Mouse (Mus musculus): Measurements from ENCODE around the gene D430042O09Rik.

Gene D430042O09Rik

DNA sequence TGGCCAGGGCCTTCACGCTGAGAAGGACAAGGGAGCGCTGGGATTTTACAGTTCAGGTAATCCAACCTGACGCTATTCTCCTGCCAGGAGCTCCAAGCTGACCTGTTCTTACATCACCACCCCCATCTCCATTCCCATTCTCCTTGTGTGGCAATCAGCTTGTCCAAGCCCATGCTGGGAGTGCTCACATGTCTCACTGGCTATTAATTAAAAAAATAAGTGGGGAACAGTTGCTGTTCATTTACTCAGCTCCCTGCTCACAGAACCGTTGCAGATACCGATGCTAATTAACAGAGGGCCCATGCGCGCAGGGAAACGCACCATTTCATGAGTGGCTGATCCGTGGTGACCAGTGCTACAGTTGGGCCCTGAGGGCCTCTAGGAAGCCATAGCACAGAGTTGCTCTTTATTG, 110.6 kb downstream of the D430042O09Rik start:
- DNase-seq: no peak

DNA sequence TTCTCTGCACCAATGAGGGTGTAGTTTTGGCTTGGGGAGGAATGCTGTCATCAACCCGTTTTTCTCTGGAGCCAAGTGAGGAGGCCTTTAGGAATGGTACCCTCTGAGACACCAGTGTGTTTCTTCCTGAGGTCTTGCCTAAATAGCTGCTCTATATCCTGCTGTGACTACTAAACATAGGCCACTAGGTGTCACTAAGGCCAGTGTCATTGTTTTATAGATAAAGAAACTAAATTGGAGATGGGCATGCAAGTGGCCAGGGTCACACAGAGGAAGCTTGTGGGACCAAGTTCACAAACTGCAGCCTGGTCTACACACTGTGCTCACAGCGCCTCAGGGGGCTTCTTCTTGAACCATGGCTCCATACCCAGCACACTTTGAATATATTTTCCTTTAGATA, 112.5 kb downstream of the D430042O09Rik start:
- no peak for DNase-seq

- no peak for DNase-seq
These were observed 118.7 kb downstream of the D430042O09Rik start for GRCm38 (mm10) chr7:125826425-125826824.

GRCm38 (mm10) chr7:125826887-125827286, 119.2 kb downstream of the D430042O09Rik start:
- DNase-seq: no peak

GRCm38 (mm10) chr7:125827420-125827819, 119.7 kb downstream of the D430042O09Rik start:
- DNase-seq: no peak

- no peak for DNase-seq
These were observed 120.9 kb downstream of the D430042O09Rik start for GRCm38 (mm10) chr7:125828561-125828960.

DNA sequence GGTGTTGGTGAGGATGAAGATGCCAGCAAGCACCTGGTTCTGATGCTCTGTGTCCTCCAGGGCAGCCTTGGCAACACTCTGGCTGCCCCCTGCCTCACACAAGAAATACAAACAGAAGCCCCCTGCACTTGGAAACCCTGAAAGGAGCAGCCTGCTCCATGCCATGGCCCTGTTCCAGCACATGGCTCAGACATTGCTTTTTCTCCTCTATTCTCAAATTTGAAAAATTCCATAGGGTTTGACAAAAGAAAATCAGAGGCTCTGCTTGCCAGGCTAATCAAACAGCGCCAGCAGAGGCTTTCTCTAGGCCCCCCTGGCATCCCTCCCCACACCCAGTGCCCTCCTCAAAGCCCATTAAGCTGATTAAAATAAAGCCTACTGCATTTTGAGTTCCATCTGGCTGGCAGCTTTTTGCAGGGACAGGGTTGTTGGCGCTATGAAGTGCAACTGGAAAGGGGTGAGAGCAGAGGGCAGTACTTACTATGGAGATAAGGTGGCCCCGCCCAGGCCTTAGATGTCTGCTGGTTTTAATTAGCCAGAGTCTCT, 121.5 kb downstream of the D430042O09Rik start:
- DNase-seq: peak; percentile 13

DNA sequence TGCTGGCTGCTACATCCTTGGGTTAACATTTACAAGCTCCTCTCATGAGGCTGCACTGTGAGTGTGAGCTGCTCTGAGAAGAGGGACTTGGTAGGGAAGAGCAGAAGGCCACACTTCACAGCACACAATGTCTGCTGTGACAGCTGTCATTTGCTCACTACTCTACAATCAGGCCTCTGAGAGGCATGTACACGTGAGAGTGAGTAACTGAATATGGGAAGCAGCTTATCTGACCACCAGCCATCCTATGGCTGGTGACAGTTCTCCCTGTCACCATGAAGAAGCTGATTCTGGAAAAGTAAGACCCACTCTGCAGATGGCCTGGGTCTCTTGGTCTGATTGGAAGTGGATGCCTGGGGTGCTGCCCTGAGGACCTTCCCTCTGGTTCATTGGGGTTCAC, 125.1 kb downstream of the D430042O09Rik start:
- DNase-seq: no peak

DNA sequence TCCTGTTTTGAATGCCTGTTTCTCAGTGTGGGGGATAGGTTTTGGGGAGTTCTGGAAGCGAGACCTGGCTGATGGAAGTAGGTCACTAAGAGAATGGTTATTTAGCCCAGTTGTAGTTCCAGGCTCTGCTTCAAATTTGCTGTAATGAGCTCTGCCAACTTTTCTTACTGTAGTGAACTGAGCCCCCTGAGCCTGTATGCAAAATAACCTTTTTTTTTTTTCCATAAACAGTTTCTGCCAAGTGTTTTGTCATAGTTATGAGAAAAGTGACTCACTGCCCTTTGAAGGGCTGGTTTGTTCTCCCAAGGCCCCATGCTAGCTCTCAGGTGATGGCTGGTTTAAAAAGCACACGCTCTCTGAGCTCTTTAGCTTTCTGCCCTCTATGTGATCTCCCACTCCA, 125.8 kb downstream of the D430042O09Rik start:
- no peak for DNase-seq

DNA sequence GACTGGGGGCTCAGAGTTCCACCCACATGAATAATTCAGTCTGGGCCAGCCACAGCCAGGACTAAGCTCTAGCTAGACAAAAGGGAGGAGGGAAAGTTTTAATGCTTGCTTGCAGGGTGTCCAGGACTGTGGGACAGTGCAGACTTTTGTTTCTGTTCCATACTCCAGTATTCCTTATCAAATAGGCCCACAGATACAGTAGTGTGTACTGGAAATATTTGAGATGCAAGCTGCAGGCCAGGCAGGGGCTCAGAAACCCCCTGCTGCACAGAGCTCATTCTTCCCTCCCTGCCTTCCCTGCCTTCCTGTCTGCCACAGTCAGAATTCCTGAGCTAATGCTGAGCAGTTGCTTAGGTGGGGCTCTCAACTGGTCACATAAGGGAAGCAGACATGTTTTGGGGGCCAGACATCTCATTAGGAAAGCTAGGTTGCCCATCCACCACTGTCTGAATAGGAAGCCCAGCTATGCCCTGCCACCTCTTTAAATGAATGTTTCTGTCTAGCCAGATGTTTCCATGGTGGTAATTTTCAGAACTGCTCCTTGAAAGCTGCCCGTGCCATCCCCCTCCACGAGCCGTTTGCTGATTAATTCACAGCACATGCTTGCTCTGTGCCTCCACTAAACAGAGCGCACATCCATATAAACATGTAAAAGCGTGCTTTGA, 130.5 kb downstream of the D430042O09Rik start:
- DNase-seq: no peak

- DNase-seq: no peak
These were observed 137.9 kb downstream of the D430042O09Rik start for GRCm38 (mm10) chr7:125845611-125846010.

DNA sequence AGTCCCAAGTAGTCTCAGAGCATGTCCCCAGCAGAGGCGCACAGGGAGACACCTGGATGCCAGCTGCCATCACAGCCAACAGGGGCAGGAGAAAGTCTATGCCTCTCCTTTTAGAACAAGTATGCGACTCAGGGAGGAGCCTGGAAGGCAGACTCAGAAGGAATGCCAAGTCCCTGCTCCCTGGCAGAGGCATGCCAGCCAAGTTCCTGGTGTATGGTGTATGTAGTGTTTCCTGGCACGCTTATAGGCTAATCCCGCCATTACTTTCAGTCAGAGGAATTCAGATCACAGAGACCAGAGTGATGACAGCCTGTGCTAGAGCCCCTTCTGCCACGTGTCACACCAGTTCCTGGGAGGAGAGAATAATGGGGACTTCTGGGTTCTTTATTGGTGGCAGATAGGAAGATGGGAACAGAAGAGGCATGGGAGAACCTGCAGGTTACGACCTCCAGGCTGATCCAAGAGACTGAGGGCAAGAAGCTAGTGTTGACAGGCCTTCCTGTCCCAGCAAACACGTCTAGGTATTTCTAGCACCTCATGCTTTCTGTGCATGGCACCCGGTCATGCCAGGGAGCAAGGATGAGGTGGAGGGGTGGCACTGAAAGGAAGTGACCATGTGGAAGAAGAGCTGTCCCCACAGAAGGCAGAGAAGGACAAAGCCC, 139.3 kb downstream of the D430042O09Rik start:
- DNase-seq: no peak

GRCm38 (mm10) chr7:125847528-125847866, 139.8 kb downstream of the D430042O09Rik start:
- no peak for DNase-seq

DNA sequence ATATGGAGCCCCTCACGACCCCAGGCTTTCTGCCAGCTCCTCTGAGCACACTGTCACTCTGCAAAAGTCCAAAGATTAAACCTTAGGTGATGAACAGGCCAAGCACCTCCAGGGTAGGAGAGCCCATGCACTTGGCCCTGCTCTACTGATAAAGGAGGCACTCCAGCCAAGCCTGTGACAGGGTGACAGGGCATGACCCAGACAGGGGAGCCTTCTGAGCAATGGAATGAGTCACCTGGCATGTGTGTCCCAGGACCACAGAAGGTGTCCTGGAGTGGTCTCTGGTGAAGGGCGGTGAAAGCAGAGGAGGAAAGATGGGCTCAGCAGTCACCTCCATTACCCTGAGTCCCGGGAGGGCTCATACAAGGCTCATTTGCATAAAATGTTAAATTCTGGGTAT, 151.9 kb downstream of the D430042O09Rik start:
- DNase-seq: no peak

DNA sequence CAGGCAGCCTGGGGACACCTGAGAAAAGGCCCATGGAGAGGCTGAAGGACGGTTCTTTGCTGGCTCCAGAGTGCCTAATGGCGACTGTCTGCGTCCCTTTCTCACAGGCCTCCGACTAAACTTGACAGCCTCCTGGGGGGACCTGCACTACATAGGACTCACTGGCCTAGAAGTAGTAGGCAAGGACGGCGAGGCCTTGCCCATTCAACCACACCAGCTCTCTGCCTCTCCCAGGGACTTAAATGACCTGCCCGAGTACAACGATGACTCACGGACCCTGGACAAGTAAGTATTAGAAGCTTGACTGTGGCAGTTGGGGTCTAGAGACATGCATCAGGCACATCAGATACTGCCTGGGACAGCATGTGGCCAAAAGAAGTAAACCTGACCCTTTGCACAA, 152.7 kb downstream of the D430042O09Rik start:
- DNase-seq: no peak

DNA sequence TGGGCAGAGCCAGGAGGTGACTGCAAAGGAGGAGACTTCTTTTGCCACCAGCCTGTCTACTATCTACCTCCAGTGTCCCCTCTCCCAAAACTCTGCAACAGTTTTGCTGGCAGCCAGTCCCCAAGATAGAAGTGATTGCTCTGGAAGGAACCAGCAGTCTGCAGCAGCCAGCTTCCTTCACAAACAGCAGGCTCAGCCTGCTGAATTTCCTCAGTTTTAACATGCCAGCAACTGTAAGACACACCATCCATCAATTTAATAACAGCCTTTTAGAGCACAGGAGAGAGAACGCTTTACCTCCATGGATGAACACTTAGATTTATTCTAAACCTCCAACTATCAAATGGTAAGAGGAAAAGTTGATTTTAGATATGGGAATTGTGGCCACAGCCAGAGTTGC, 156.3 kb downstream of the D430042O09Rik start:
- no peak for DNase-seq

DNA sequence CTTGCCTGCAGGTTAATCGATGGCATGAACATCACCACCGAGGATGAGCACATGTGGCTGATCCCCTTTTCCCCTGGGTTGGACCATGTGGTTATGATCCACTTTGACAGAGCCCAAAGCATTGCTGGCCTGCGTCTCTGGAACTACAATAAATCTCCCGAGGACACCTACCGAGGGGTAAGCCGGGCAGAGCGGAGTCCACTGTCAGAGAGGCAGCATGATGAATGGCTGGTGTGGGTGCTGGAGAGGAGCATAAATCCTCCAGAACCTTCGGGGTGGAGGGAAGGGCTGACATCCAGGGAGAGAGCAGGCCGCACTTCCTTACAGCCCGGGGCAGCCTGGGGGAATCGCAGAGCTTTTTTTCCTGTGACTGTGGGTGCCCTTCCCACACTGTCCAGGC, 157.5 kb downstream of the D430042O09Rik start:
- no peak for DNase-seq

GRCm38 (mm10) chr7:125868570-125868969, 160.9 kb downstream of the D430042O09Rik start:
- DNase-seq: no peak

DNA sequence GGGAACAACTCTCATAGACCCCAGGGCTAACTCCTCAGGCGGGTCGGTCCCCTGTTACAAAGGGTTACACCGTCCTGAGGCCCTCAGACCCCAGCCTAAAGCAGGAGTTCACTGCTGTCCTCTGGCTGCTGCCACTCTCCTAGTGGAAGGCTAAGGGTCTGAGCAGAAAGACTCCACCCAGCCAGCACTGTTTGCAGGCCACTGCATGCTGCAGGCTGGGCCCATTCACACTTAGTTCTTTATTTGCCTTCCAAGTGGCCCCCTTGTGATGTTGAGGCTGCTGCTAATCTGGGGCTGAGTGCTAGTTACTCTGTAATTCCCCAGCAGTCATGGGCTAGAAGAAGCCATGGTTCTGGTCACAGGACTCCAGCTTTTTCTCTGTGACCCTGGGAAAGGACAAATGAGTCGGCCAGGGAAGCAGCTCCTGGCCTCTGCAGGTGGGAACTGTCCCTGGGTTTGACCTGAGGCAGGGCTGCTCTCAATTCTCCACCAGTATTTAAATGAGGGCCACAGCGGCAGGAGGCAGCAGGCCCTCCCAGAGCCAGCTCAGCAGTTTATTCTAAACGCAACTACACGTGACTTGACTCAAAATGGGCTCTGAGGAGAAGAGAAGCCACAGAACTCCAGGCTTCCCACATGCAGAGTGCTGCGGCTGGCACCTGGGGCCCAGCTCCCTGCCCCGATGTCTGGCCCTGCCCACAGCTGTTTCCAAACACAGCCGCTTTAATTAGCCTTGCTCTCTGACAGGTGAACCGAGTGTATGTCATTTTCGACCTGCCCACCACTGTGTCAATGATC, 163.9 kb downstream of the D430042O09Rik start:
- DNase-seq: no peak

DNA sequence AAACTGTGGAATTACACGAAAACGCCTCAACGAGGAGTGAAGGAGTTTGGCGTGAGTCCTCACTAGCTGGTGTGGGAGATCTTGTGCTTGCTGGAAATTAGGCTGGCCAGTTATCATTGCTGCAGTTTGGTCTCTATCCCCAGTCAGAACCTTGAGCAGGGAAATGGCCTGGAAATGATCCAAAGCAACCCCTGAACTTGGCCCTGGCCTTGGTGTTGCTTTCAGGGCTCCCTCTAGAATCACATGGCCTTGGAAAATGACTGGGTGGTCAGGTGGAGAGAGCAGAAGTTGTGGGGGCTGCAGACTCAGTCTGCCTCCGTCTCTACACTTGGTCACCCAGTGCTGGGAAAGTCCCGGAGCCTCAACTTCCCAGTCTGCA, 164.5 kb downstream of the D430042O09Rik start:
- DNase-seq: no peak

GRCm38 (mm10) chr7:125872874-125873273, 165.2 kb downstream of the D430042O09Rik start:
- DNase-seq: no peak

GRCm38 (mm10) chr7:125873971-125874495, 166.3 kb downstream of the D430042O09Rik start:
- DNase-seq: no peak

DNA sequence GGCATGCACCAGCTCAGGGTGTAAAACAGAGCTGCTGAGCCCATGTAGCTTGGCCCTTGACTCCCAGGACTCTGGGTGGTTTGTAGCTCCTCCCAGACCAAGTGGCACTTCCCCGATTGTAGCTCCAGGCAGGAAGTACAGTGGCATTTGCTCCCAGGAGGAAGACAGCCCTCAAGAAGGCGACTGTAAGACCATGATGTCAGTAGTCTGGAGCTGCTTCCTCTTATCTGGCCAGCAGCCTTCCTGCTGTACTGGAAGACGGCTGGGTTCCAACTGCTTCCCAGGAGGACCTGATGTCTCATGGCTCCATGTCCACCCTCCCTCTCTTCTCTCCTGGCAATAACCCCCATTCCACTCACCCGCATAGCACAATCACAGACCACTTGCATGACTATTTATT, 170.4 kb downstream of the D430042O09Rik start:
- no peak for DNase-seq

All from liver (tissue).